Mouse (Mus musculus) stomach, postnatal 0 days (tissue): Measurements from ENCODE around the gene Hspa5.
A peak's percentile ranks its signal among the peaks of the same experiment; 100 is the strongest.

Experiments used
- CTCF ChIP-seq: IDR thresholded peaks from 2 replicates; pipeline ENCODE4 v1.5.1; 2016; ENCODE audit warnings: antibody characterized with exemption, low read depth, mild to moderate bottlenecking, moderate library complexity
- EP300 ChIP-seq: optimal IDR thresholded peaks from 2 replicates; pipeline ENCODE3; 2016; ENCODE audit warnings: antibody characterized with exemption

DNA sequence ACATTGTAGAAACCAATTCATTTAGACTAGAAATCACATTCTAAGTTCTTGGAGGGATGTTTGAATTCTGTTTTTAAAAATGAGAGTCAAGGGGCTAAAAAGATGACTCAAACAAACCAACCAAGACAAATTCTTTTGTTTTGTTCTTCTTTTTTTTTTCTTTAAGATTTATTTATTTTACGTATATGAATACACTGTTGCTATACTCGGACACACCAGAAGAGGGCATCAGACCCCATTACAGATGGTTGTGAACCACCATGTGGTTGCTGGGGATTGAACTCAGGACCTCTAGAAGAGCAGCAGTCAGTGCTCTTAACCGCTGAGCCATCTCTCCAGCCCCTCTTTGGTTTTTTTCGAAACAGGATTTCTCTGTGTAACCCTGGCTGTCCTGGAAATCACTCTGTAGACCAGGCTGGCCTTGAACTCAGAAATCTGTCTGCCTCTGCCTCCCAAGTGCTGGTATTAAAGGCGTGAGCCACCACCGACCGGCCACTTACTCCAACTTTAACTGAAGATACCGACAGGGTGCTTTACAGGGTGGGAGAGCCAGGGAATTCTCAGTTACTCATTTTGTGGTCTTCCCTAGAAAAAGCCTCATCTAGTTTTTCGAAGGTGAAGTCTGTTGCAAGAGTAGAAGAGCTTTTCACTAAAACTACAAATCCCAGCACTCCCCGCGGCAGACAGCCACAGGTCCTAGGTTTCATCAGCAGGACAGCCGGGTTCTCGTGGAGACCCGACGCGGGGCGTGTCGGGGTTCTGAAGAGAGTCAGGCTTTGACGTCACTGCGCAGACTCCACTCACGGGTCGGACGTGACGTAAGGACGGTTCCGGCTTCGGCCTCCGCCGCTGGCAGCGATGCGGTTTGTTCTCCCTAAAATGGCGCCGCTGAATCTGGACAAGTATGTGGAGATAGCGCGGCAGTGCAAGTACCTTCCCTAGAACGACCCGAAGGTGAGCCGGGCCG lies 30.0 kb downstream of the Hspa5 start:
- TF ChIP-seq EP300, result no peak
- TF ChIP-seq CTCF, result peak; percentile 37
